Mouse (Mus musculus) liver, embryonic 16.5 days (tissue): ENCODE data around the gene BC049730. TPM values are rescaled to one million over a fixed set of nuclear protein-coding genes. Genes with fewer than 3 reads are reported as not detected.
"Not testable (repeated sequence)": the region's sequence is repeated elsewhere in the genome, so short reads cannot be mapped to it uniquely, and the experiment has no call there.

Source experiments
- ATAC-seq: fragments of 200-750 bp; cut with Nextera tagmentation; 2 replicates; pipeline ENCODE4 v1.8.0; 2017; ENCODE audit warnings: low read depth, mild to moderate bottlenecking, moderate number of reproducible peaks, moderate library complexity
- H3K27ac ChIP-seq: fragments of 300-500 bp; sonication (generic); 2 replicates; pipeline ENCODE4 v1.5.1; 2014; ENCODE audit warnings: mild to moderate bottlenecking, low read length
- H3K27me3 ChIP-seq: fragments of 300-500 bp; sonication (generic); 2 replicates; pipeline ENCODE4 v1.6.1; 2014; ENCODE audit warnings: low read depth, low read length, mixed read lengths; ENCODE audit not compliant: control insufficient read depth, insufficient read depth
- H3K36me3 ChIP-seq: fragments of 300-500 bp; sonication (generic); 2 replicates; pipeline ENCODE4 v1.6.1; 2014; ENCODE audit warnings: mild to moderate bottlenecking; ENCODE audit not compliant: control insufficient read depth, insufficient read depth
- H3K4me1 ChIP-seq: fragments of 300-500 bp; sonication (generic); 2 replicates; pipeline ENCODE4 v1.6.1; 2014; ENCODE audit warnings: low read depth, low read length, mixed read lengths; ENCODE audit not compliant: control insufficient read depth
- H3K4me2 ChIP-seq: fragments of 300-500 bp; sonication (generic); 2 replicates; pipeline ENCODE4 v1.6.1; 2014; ENCODE audit warnings: low read depth, low read length, mixed read lengths
- H3K4me3 ChIP-seq: fragments of 300-500 bp; sonication (generic); 2 replicates; pipeline ENCODE4 v1.5.1; 2014; ENCODE audit warnings: low read depth, mild to moderate bottlenecking, low read length
- H3K9ac ChIP-seq: fragments of 300-500 bp; sonication (generic); 2 replicates; pipeline ENCODE4 v1.6.1; 2014; ENCODE audit warnings: low read depth, low read length
- H3K9me3 ChIP-seq: fragments of 300-500 bp; sonication (generic); replicated peaks from 2 replicates; pipeline ENCODE4 v1.6.1; 2016; ENCODE audit warnings: low read length; ENCODE audit not compliant: control insufficient read depth
- WGBS: fragments of 180-500 bp; shearing (Covaris S2); extraction: QIAGEN DNeasy Blood & Tissue Kit; methylation state at CpG from one replicate; pipeline ENCODE4 v1.1.7; 2014; ENCODE audit not compliant: insufficient replicate concordance; 5-methylcytosine and 5-hydroxymethylcytosine counted together
- polyA plus RNA-seq: library from polyadenylated mRNA; unstranded; fragments of >200 nt; fragmentation: Nextera tagmentation; extraction: Ambion mirVana; gene quantifications from 2 replicates; pipeline ENCODE4 v1.2.1, GENCODE M21; 2015

The BC049730 gene
- polyA plus RNA-seq, 1 experiment from 2014 or later = not detected

DNA sequence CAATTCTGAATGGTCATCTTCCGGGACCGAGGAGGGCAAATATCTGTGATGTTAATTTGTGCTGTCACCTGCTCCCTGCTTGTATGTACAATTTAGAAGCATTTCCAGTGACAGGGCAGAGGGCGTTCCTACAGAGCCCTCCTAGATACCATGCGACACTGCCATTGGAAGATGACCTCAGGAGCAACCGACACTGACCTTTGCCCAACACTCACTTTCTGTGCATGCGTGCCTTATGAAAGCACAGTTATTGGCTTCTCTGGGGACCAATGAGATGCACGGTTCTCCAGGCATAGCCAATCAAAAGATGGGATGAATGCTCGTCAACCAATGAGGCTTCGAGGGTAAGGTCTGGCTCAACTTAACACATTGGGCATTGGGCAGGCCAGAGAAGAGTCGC, 21.5 kb upstream of the BC049730 start:
- WGBS = 78% methylated on average over 10 of the region's 10 CpGs
- not testable (repeated sequence) for ATAC-seq, H3K4me3 ChIP-seq, H3K27me3 ChIP-seq, H3K9ac ChIP-seq, H3K9me3 ChIP-seq, H3K36me3 ChIP-seq, H3K4me2 ChIP-seq, H3K4me1 ChIP-seq, H3K27ac ChIP-seq

DNA sequence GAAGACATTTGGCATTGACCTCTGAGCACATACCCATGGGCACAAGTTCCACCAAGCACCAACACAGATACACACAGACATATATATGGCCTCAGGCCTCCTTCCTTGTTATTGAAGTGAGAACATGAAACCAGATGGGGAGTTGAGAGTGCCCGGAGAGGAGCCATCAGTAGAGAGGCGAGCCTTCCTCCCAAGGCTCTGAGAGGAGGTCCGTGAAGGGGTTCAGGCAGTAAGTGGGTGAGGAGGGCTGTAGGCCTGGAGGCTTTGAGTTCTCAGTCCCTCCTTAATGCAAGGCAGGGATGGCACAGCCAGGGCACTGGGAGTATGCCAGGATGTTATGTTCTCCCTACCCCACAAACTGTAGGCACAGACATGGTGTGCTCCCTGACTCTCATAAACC, 16.3 kb upstream of the BC049730 start:
- not testable (repeated sequence) for H3K9ac ChIP-seq, H3K36me3 ChIP-seq, H3K27ac ChIP-seq, H3K4me2 ChIP-seq, H3K4me3 ChIP-seq, H3K4me1 ChIP-seq, H3K27me3 ChIP-seq, ATAC-seq, H3K9me3 ChIP-seq
- WGBS = 77% methylated on average over 3 of the region's 3 CpGs

DNA sequence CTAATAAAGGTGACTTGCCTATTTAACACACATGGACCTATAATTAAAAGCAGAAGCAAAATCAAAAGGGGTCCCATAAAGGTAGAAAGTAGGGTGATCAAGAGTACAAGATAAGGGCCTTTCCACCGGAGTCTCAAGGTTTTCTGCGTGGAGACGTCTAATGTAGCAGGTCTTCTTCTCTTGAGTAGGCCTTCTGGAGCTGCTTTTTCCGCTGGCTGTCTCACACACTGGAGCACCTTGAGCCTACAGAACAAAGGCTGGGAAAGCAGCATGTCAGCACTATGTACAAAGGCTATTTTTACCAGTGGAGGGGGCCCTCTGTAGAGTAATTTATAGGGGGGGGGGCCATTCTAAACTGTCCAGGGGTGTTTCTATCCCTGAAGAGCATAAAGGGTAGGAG, 11.2 kb upstream of the BC049730 start:
- not testable (repeated sequence) for H3K9ac ChIP-seq, H3K4me2 ChIP-seq, H3K27ac ChIP-seq, ATAC-seq, H3K4me1 ChIP-seq, H3K4me3 ChIP-seq, H3K36me3 ChIP-seq, H3K27me3 ChIP-seq, H3K9me3 ChIP-seq
- 80% methylated on average over 4 of the region's 4 CpGs for WGBS

DNA sequence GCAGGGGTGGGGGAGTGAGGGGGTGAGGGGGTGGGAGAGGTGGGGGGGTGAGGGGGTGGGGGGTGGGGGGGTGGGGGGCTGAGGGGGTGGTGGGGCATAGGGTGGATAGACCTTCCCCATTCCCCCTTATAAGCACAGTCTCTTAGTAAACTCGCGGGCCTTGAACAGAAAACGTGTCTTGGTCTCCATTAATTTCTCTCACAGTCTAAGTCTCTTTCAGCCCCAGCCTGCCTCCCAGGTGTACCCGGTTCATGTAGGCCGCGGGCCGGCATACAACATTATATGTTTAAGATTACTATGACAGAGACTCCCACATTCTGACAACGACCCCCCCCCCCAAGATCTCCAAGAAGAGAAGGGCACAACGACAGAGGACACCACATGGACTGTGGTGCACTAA, 6.2 kb upstream of the BC049730 start:
- not testable (repeated sequence) for H3K4me3 ChIP-seq, H3K9me3 ChIP-seq, H3K4me1 ChIP-seq, H3K36me3 ChIP-seq, H3K4me2 ChIP-seq, H3K9ac ChIP-seq, H3K27ac ChIP-seq, ATAC-seq, H3K27me3 ChIP-seq
- WGBS = 68% methylated on average over 9 of the region's 9 CpGs

DNA sequence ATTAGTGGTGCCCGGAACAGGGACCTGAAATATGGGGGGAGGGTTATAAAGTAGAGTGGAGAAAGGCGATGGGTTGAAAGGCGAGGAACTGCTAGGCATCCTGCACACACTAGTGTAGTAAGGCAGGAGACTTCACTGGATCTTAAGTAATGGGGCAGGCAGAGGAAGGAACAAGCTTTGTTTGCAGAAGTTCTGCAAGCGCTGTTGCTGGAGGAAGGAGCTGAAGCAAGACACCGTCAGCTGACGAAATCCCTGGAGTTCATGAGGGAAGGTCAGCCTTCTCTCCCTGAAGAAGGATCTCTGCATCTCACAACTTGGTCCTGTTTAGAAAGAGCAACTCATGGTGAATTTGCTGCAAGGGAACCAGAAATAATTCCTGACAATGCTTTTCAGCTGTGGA, 6.0 kb downstream of the BC049730 start:
- Histone ChIP-seq H3K9ac (no peak overlapping the region), H3K4me2 (no peak overlapping the region), H3K4me3 (no peak overlapping the region), H3K9me3 (no peaks in the 10 kb centered on the region), H3K27me3 (no peaks in the 10 kb centered on the region), H3K27ac (no peak overlapping the region), H3K36me3 (no peaks in the 10 kb centered on the region), H3K4me1 (no peaks in the 10 kb centered on the region)
- WGBS = 43% methylated on average over 6 of the region's 6 CpGs
- no peak for ATAC-seq

DNA sequence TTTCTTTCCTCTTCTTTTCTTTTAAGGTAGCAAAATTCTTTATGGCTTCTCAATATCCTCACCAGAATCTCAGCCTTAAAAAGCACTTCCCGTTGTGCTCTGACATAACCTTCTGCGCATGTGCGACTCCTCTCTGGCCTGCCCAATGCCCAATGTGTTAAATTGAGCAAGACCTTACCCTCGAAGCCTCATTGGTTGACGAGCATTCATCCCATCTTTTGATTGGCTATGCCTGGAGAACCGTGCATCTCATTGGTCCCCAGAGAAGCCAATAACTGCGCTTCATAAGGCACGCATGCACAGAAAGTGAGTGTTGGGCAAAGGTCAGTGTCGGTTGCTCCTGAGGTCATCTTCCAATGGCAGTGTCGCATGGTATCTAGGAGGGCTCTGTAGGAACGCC, 17.8 kb downstream of the BC049730 start, which contains the start of gene Gm4763:
TSS of gene Gm4763 (minus strand) at position 101 of the 400 bp plus-strand sequence.
- WGBS = 72% methylated on average over 11 of the region's 11 CpGs
- H3K4me1 ChIP-seq, H3K9ac ChIP-seq, H3K4me3 ChIP-seq, H3K9me3 ChIP-seq, H3K27ac ChIP-seq, H3K36me3 ChIP-seq, H3K27me3 ChIP-seq, ATAC-seq, H3K4me2 ChIP-seq: not testable (repeated sequence)

DNA sequence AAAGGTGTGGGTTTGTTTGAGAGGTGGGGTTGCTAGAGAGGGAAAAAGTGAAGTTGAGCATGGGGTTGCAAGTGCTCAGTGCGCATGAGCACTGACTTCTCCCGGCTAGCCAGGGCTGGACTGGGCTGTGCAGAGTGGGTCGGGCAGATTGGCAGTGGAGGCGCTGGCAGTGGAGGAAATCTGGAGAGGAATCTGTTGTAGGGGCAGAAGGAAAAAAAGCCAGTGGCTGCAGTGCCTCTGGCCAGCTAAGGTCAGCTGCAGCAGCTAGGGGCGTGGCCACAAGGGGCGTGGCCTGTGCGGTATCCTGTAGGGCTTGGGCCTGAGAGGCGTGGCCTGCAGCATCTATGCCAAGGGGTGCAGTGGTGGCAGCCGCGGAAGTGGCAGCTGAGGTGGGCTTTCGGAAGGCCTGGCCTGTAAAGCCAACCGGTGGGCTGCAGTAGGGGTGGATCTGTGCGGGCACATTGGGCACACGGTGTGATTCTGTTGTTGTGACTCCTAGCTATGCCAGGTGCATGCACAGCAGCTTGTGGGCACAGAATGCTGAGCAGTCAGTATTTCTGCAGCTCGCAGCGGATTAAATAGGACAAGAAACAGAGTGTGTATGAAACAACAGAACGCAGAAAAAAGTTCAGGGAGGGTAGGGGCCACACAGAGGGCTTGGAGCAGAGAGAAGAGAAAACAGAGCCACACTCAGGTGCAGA, 27.1 kb downstream of the BC049730 start:
- no peaks in the 10 kb centered on the region for H3K4me1 ChIP-seq
- no peaks in the 10 kb centered on the region for H3K36me3 ChIP-seq
- no peak; the same call in 1 of the 2 replicates for ATAC-seq
- no peak overlapping the region for H3K27ac ChIP-seq
- H3K9me3 ChIP-seq = no peaks in the 10 kb centered on the region
- H3K4me3 ChIP-seq = no peak overlapping the region
- H3K27me3 ChIP-seq = no peaks in the 10 kb centered on the region; the same call in 1 of the 2 replicates
- no peak overlapping the region for H3K4me2 ChIP-seq
- 18% methylated on average over 17 of the region's 17 CpGs for WGBS
- no peak overlapping the region for H3K9ac ChIP-seq

DNA sequence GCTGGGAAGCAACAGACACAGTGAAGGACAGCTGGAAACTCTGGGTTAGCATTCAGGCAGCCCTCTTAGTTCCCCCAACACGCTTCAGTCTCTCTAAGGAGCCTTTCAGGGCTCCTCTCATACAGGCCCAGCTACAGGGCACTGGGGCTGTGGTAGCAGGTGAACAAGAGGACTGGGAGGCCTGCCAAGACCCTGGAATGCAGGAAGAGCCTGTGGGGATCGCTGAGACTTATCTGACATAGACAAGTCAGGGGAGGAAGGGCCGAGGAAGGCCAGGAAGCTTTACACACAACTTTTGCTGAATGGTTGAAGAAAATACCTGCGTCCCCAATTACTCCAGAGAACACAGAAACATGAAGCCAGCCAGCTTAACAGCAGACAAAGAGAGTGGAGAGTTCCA, 41.7 kb downstream of the BC049730 start:
- no peaks in the 10 kb centered on the region for H3K36me3 ChIP-seq
- H3K9ac ChIP-seq = no peak overlapping the region
- H3K4me1 ChIP-seq = no peaks in the 10 kb centered on the region
- no peaks in the 10 kb centered on the region for H3K27me3 ChIP-seq
- no peak overlapping the region for H3K4me2 ChIP-seq
- H3K9me3 ChIP-seq = no peaks in the 10 kb centered on the region
- ATAC-seq = no peak
- WGBS = 27% methylated on average over 4 of the region's 4 CpGs
- H3K4me3 ChIP-seq = no peak overlapping the region
- no peak overlapping the region for H3K27ac ChIP-seq

DNA sequence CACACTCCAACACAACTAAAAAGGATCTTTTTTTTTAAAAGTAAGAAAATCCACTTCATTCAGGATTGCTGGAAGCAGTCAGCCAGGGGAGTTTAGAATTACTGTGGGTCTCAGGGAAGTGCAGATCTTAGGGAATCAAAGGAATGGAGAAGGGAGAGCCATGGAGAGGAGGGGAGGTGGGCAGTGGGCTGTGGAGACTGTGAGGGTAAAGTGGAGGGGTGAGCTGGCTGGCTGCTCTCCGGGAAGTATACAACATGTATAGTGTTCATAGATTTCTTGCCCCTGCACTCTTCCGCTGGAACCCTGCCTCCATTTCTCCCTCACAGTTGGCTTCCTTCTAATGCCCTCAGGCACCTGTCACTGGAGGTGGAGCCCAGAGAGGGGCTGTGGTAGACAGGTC, 42.6 kb downstream of the BC049730 start:
- Histone ChIP-seq H3K9me3 (no peaks in the 10 kb centered on the region), H3K9ac (no peak overlapping the region), H3K4me3 (no peak overlapping the region), H3K4me2 (no peak overlapping the region), H3K36me3 (no peaks in the 10 kb centered on the region), H3K27ac (no peak overlapping the region), H3K27me3 (no peaks in the 10 kb centered on the region), H3K4me1 (no peaks in the 10 kb centered on the region)
- WGBS = 62% methylated on average over 2 of the region's 2 CpGs
- no peak for ATAC-seq
